Mouse (Mus musculus): ENCODE measurements around the gene Fam187b. TPM values are rescaled to one million over a fixed set of nuclear protein-coding genes. Genes with fewer than 3 reads are reported as not detected.

The Fam187b gene
- total RNA-seq (2023): not detected

GRCm38 (mm10) chr7:30973501-30974289 is at the start of gene Fam187b:
TSS of gene Fam187b (plus strand) at chr7:30973790.

GRCm38 (mm10) chr7:30924581-30924980 is 49.0 kb upstream of the Fam187b start, which contains the start of gene Hamp2:
TSS of gene Hamp2 (minus strand) at chr7:30924681.

DNA sequence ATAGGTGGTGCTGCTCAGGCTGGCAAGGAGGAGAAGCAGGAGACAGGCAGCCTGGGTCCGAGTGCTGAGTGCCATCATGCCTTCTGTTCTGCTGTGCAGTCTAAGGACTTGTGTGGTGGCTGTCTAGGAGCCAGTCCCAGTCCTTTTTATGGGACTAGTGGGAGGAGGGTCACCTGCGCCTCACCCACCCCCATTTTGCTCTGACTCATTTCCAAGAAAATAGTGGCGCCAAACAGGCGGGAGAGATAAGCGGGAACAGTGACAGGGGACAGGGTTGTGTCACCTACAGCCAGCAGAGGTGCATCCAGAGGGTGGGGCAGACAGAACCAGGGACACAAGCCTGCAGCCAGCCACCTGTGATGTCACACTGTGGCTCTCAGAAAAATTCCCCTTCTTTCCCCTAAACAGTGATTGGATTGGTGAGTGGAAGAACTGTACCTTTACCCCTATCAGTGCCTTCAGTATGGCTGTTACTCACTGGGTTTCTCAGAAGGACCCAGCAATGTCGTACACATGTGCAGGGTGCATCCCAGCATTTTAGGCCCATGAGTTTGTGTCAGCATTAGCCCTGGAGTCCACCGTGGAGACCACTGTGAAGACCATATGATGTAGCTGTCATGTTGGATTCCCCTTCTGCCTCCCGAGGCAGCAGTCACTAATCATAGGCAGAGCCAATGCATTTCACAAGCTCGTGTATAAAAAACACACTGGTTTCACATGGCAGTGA is 29.5 kb upstream of the Fam187b start, which contains the start of gene Hamp:
TSS of gene Hamp (minus strand) at position 124 of the 727 bp plus-strand sequence.

DNA sequence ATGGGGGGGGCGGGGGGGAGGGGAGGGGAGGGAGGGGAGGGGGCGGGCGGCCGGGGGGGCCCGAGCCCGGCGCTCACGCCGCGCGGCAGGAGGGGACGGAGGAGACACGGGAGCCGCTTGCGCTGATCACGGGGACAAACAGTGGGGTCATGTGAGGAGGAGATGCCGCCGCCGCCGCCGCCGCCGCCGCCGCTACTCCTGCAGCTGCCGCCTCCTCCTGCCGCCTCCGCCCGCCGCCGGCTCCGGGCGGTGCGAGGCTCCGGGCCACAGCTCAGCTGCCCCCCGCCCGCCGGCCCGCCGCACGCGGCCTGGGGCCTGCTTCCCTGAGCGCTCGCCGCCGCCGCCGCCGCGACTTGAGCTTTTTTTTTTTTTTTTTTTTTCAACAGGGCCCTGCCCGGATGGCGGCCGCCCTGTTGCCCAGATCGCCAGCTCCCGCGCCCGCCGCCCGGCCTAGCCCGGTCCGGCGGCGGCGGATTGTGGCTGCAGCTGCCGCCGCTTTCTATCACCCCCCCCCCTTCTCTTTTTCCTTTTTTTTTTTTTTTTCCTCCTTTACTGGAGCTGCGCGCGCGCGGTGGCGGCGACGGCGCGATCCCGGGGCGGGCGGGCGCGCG is 16.7 kb upstream of the Fam187b start, which contains the start of gene Usf2:
TSS of gene Usf2 (minus strand) at position 48 of the 611 bp plus-strand sequence.

GRCm38 (mm10) chr7:30973251-30973500 is 414 bp upstream of the Fam187b start, which contains the start of gene Lsr:
TSS of gene Lsr (minus strand) at chr7:30973464.

Other genes with a start within 250 kb of the Fam187b start
- gene Tmem147, start 244.2 kb upstream of the Fam187b start, total RNA-seq (2023): 41.1 TPM
- gene Gapdhs, start 230.1 kb upstream of the Fam187b start, total RNA-seq (2023): not detected
- 4.5 TPM for gene Sbsn, start 222.3 kb upstream of the Fam187b start, total RNA-seq (2023)
- gene Dmkn, start 210.0 kb upstream of the Fam187b start, total RNA-seq (2023): not detected
- gene Krtdap, start 185.9 kb upstream of the Fam187b start, total RNA-seq (2023): not detected
- 0.86 TPM for gene Ffar2, start 150.0 kb upstream of the Fam187b start, total RNA-seq (2023)
- not detected for gene Ffar3, start 117.6 kb upstream of the Fam187b start, total RNA-seq (2023)
- gene Ffar1, start 112.2 kb upstream of the Fam187b start, total RNA-seq (2023): 0.30 TPM
- 33.5 TPM for gene Cd22, start 93.4 kb upstream of the Fam187b start, total RNA-seq (2023)
- gene Mag, start 58.9 kb upstream of the Fam187b start, total RNA-seq (2023): not detected
- not detected for gene Hamp2, start 49.1 kb upstream of the Fam187b start, total RNA-seq (2023)
- gene Hamp, start 29.8 kb upstream of the Fam187b start, total RNA-seq (2023): not detected
- gene Usf2, start 17.0 kb upstream of the Fam187b start, total RNA-seq (2023): 168 TPM
- gene Lsr, start 326 bp upstream of the Fam187b start, total RNA-seq (2023): 2.9 TPM
- gene Fxyd5, start 68.7 kb downstream of the Fam187b start, total RNA-seq (2023): 934 TPM
- gene Fxyd7, start 77.7 kb downstream of the Fam187b start, total RNA-seq (2023): not detected
- not detected for gene Fxyd1, start 83.4 kb downstream of the Fam187b start, total RNA-seq (2023)
- 0.27 TPM for gene Lgi4, start 85.6 kb downstream of the Fam187b start, total RNA-seq (2023)
- gene Fxyd3, start 102.9 kb downstream of the Fam187b start, total RNA-seq (2023): 1.3 TPM
- 1.9 TPM for gene Hpn, start 141.5 kb downstream of the Fam187b start, total RNA-seq (2023)
- gene Scn1b, start 153.2 kb downstream of the Fam187b start, total RNA-seq (2023): 1.1 TPM
- 886 TPM for gene Gramd1a, start 182.1 kb downstream of the Fam187b start, total RNA-seq (2023)